Comparison of ENCODE assay signal across 14 mouse cellular contexts in genomic region chr9:86668590-86669252, GRCm38 (mm10). TPM values are rescaled to one million over a fixed set of nuclear protein-coding genes. Genes with fewer than 3 reads are reported as not detected.
A peak's percentile ranks its signal among the peaks of the same experiment; 100 is the strongest.
DNase-seq lines count a peak whose midpoint lies in the region; ATAC-seq lines count a peak whose summit lies in the region.
"Had no signal": no experiment of that assay in that cellular context is flagged by ENCODE, and none has a peak within 500 bp of the region (broad histone marks: within the 10 kb centered on the region; RNA-seq: fewer than 3 reads in every experiment).

No protein-coding gene starts in this region.

- WGBS in embryonic facial prominence, embryonic 11.5 days: 35% methylated on average over 8 of the region's 8 CpGs
- WGBS in embryonic facial prominence, embryonic 10.5 days: 31% methylated on average over 8 of the region's 8 CpGs
- WGBS in heart, embryonic 11.5 days (ENCODE audit: insufficient replicate concordance): 42% methylated on average over 8 of the region's 8 CpGs
- 53% methylated on average over 8 of the region's 8 CpGs for WGBS in heart, embryonic 12.5 days
- 14% methylated on average over 8 of the region's 8 CpGs for WGBS in midbrain, embryonic 15.5 days

- no peaks in the 10 kb centered on the region for H3K4me1 ChIP-seq in embryonic facial prominence, embryonic 11.5 days (ENCODE audit: control insufficient read depth, insufficient read depth, low read length)
- H3K4me1 ChIP-seq in embryonic facial prominence, embryonic 10.5 days: peaks cover 15% of the 10 kb centered on the region
- H3K4me1 ChIP-seq in heart, embryonic 11.5 days (ENCODE audit: control insufficient read depth, insufficient read depth, low read length): no peaks in the 10 kb centered on the region
- H3K4me1 ChIP-seq in heart, embryonic 12.5 days (replicated peaks): peaks cover 13% of the 10 kb centered on the region; the same call in 1 of the 2 replicates
- peaks cover 4% of the 10 kb centered on the region; the same call in 1 of the 2 replicates for H3K4me1 ChIP-seq in midbrain, embryonic 15.5 days
- H3K4me1 ChIP-seq: hindbrain, embryonic 15.5 days; kidney, embryonic 15.5 days had no signal

- H3K27me3 ChIP-seq in embryonic facial prominence, embryonic 11.5 days (ENCODE audit: control insufficient read depth, insufficient read depth, low read length): no peaks in the 10 kb centered on the region
- H3K27me3 ChIP-seq in embryonic facial prominence, embryonic 10.5 days (replicated peaks; ENCODE audit: low read depth, poor library complexity, severe bottlenecking): no peaks in the 10 kb centered on the region
- no peaks in the 10 kb centered on the region for H3K27me3 ChIP-seq in heart, embryonic 11.5 days (ENCODE audit: control insufficient read depth, insufficient read depth, low read length)
- no peaks in the 10 kb centered on the region for H3K27me3 ChIP-seq in heart, embryonic 12.5 days (replicated peaks)
- H3K27me3 ChIP-seq in midbrain, embryonic 15.5 days (replicated peaks): no peaks in the 10 kb centered on the region
- H3K27me3 ChIP-seq: hindbrain, embryonic 15.5 days; kidney, embryonic 15.5 days had no signal

- no peaks in the 10 kb centered on the region for H3K36me3 ChIP-seq in embryonic facial prominence, embryonic 11.5 days (replicated peaks; ENCODE audit: control insufficient read depth, insufficient read depth, low read depth, low read length)
- H3K36me3 ChIP-seq in embryonic facial prominence, embryonic 10.5 days (replicated peaks): no peaks in the 10 kb centered on the region
- no peaks in the 10 kb centered on the region for H3K36me3 ChIP-seq in heart, embryonic 11.5 days (ENCODE audit: control insufficient read depth, insufficient read depth, low read length)
- H3K36me3 ChIP-seq in heart, embryonic 12.5 days: no peaks in the 10 kb centered on the region
- no peaks in the 10 kb centered on the region for H3K36me3 ChIP-seq in midbrain, embryonic 15.5 days (replicated peaks)
- H3K36me3 ChIP-seq: hindbrain, embryonic 15.5 days; kidney, embryonic 15.5 days had no signal

- intact Hi-C loops in heart, postnatal 10 days (cut with DNase I): no loop called here

- ATAC-seq in embryonic facial prominence, embryonic 11.5 days (replicated peaks; ENCODE audit: insufficient number of reproducible peaks, low FRiP score, low TSS enrichment, low read depth): 0 out of 2 replicates have a peak, but pooled peaks have one; percentile 23
- ATAC-seq in heart, embryonic 11.5 days (replicated peaks; ENCODE audit: insufficient number of reproducible peaks, low FRiP score, low TSS enrichment): no peak
- ATAC-seq in heart, embryonic 12.5 days (ENCODE audit: insufficient number of reproducible peaks, low FRiP score): peak; percentile 33
- peak; percentile 86 for ATAC-seq in midbrain, embryonic 15.5 days (replicated peaks)
- no peak for ATAC-seq in inflammation-experienced regulatory T-cells, adult 6 months

- H3K9me3 ChIP-seq in embryonic facial prominence, embryonic 11.5 days (replicated peaks; ENCODE audit: control insufficient read depth, low read length): no peaks in the 10 kb centered on the region
- no peaks in the 10 kb centered on the region for H3K9me3 ChIP-seq in embryonic facial prominence, embryonic 10.5 days
- no peaks in the 10 kb centered on the region for H3K9me3 ChIP-seq in heart, embryonic 11.5 days (replicated peaks; ENCODE audit: control insufficient read depth, low read length)
- H3K9me3 ChIP-seq in heart, embryonic 12.5 days (replicated peaks): no peaks in the 10 kb centered on the region
- H3K9me3 ChIP-seq in midbrain, embryonic 15.5 days: no peaks in the 10 kb centered on the region
- H3K9me3 ChIP-seq: hindbrain, embryonic 15.5 days; kidney, embryonic 15.5 days had no signal

- H3K27ac ChIP-seq in embryonic facial prominence, embryonic 11.5 days (replicated peaks; ENCODE audit: low read depth, low read length): no peak overlapping the region
- H3K27ac ChIP-seq in embryonic facial prominence, embryonic 10.5 days (replicated peaks): no peak overlapping the region; the same call in 1 of the 2 replicates
- peak overlapping the region; percentile 50 for H3K27ac ChIP-seq in heart, embryonic 11.5 days (ENCODE audit: low read depth, low read length)
- H3K27ac ChIP-seq in heart, embryonic 12.5 days (ENCODE audit: poor library complexity, severe bottlenecking): peak overlapping the region; percentile 53
- 0 out of 2 replicates have a peak overlapping the region, but pooled peaks have one; percentile 48 for H3K27ac ChIP-seq in midbrain, embryonic 15.5 days
- H3K27ac ChIP-seq: hindbrain, embryonic 15.5 days; kidney, embryonic 15.5 days had no signal

- DNase-seq in embryonic facial prominence, embryonic 11.5 days (ENCODE audit: low spot score): no peak
- no peak for DNase-seq in embryonic facial prominence, embryonic 10.5 days (ENCODE audit: low spot score)
- no peak for DNase-seq in heart, postnatal 10 days
- DNase-seq in cerebellum, postnatal 36 days: no peak
- DNase-seq: adrenal gland, postnatal 36 days; cerebellum, adult 18-20 months; thymus, adult 2 months had no signal

- H3K4me3 ChIP-seq in embryonic facial prominence, embryonic 11.5 days (ENCODE audit: low read depth, low read length): no peak overlapping the region
- no peak overlapping the region for H3K4me3 ChIP-seq in embryonic facial prominence, embryonic 10.5 days
- no peak overlapping the region for H3K4me3 ChIP-seq in heart, embryonic 11.5 days (ENCODE audit: low read depth, low read length)
- no peak overlapping the region for H3K4me3 ChIP-seq in heart, embryonic 12.5 days
- no peak overlapping the region for H3K4me3 ChIP-seq in midbrain, embryonic 15.5 days
- H3K4me3 ChIP-seq: hindbrain, embryonic 15.5 days; kidney, embryonic 15.5 days; myocyte had no signal

- H3K4me2 ChIP-seq in embryonic facial prominence, embryonic 11.5 days (ENCODE audit: low read depth, low read length): no peak overlapping the region
- no peak overlapping the region for H3K4me2 ChIP-seq in heart, embryonic 11.5 days
- no peak overlapping the region for H3K4me2 ChIP-seq in heart, embryonic 12.5 days
- H3K4me2 ChIP-seq in midbrain, embryonic 15.5 days: no peak overlapping the region
- H3K4me2 ChIP-seq: hindbrain, embryonic 15.5 days; kidney, embryonic 15.5 days had no signal

- H3K9ac ChIP-seq in embryonic facial prominence, embryonic 11.5 days (replicated peaks; ENCODE audit: low read length): no peak overlapping the region
- H3K9ac ChIP-seq in heart, embryonic 11.5 days (ENCODE audit: low read depth, low read length): no peak overlapping the region
- H3K9ac ChIP-seq in heart, embryonic 12.5 days: no peak overlapping the region
- H3K9ac ChIP-seq in midbrain, embryonic 15.5 days: no peak overlapping the region
- H3K9ac ChIP-seq: hindbrain, embryonic 15.5 days; kidney, embryonic 15.5 days had no signal

RNA-seq across cellular contexts. Expression of gene Me1, which starts 27.0 kb away (rescaled TPM):
- polyA plus RNA-seq in embryonic facial prominence, embryonic 11.5 days (2014; fragmentation: Nextera tagmentation; extraction: Ambion mirVana): 15.5 and 18.9 TPM in 2 replicates
- 10.1 and 12.0 TPM in 2 replicates for polyA plus RNA-seq in embryonic facial prominence, embryonic 10.5 days (2016; fragmentation: Nextera tagmentation; extraction: Ambion mirVana)
- polyA plus RNA-seq in heart, embryonic 11.5 days (2014; fragmentation: Nextera tagmentation; extraction: Ambion mirVana): 34.3 and 41.4 TPM in 2 replicates
- 10 to 100 TPM; 63.4 to 69.7 TPM for total RNA-seq in heart, postnatal 10 days (2021)
- polyA plus RNA-seq in heart, embryonic 12.5 days (2016; fragmentation: Nextera tagmentation; extraction: Ambion mirVana): 50.0 and 51.1 TPM in 2 replicates
- polyA plus RNA-seq in midbrain, embryonic 15.5 days (2015; fragmentation: Nextera tagmentation; extraction: Ambion mirVana): 37.7 and 40.6 TPM in 2 replicates
- under 1 TPM in 1 of 3 experiments, not detected in 2; 0.09 TPM for polyA plus RNA-seq in inflammation-experienced regulatory T-cells, adult 6 months (2017; shearing (Covaris generic))

Comparison
In these comparisons a context has a peak if more than half of its experiments do, and no peak if none do; other contexts are left out.
1. ATAC-seq: peak in embryonic facial prominence, embryonic 11.5 days (single experiment), heart, embryonic 12.5 days (single experiment) and midbrain, embryonic 15.5 days (single experiment); none in heart, embryonic 11.5 days (single experiment) and inflammation-experienced regulatory T-cells, adult 6 months (single experiment).
2. H3K27ac ChIP-seq: peak in heart, embryonic 11.5 days (single experiment), heart, embryonic 12.5 days (single experiment) and midbrain, embryonic 15.5 days (single experiment); none in embryonic facial prominence, embryonic 11.5 days (single experiment) and embryonic facial prominence, embryonic 10.5 days (single experiment).